Mouse (Mus musculus) limb, embryonic 10.5 days (tissue): ENCODE measurements around the gene Hist1h4h. TPM values are rescaled to one million over a fixed set of nuclear protein-coding genes. Genes with fewer than 3 reads are reported as not detected.
"Not testable (repeated sequence)": the region's sequence is repeated elsewhere in the genome, so short reads cannot be mapped to it uniquely, and the experiment has no call there.

ENCODE experiments used
- DNase-seq: peaks from one replicate; pipeline ENCODE4 v3.0.0-alpha.2; 2017; ENCODE audit warnings: low spot score
- H3K27ac ChIP-seq: fragments of 300-500 bp; sonication (generic); 2 replicates; pipeline ENCODE4 v1.5.1; 2016; ENCODE audit warnings: mild to moderate bottlenecking
- H3K27me3 ChIP-seq: fragments of 300-500 bp; sonication (generic); 2 replicates; pipeline ENCODE4 v1.6.1; 2016; ENCODE audit warnings: low read depth, mild to moderate bottlenecking; ENCODE audit not compliant: poor library complexity, severe bottlenecking
- H3K36me3 ChIP-seq: fragments of 300-500 bp; sonication (generic); 2 replicates; pipeline ENCODE4 v1.6.1; 2016; ENCODE audit warnings: mild to moderate bottlenecking, moderate library complexity
- H3K4me1 ChIP-seq: fragments of 300-500 bp; sonication (generic); 2 replicates; pipeline ENCODE4 v1.6.1; 2016
- H3K4me3 ChIP-seq: fragments of 300-500 bp; sonication (generic); 2 replicates; pipeline ENCODE4 v1.5.1; 2016; ENCODE audit warnings: mild to moderate bottlenecking, moderate library complexity
- H3K9me3 ChIP-seq: fragments of 300-500 bp; sonication (generic); replicated peaks from 2 replicates; pipeline ENCODE4 v1.6.1; 2016; ENCODE audit warnings: mild to moderate bottlenecking
- WGBS: fragments of 180-500 bp; shearing (Covaris S2); methylation state at CpG from one replicate; pipeline ENCODE4 v1.1.7; 2016; 5-methylcytosine and 5-hydroxymethylcytosine counted together
- polyA plus RNA-seq: library from polyadenylated mRNA; unstranded; fragments of >200 nt; fragmentation: Nextera tagmentation; extraction: Ambion mirVana; gene quantifications from 2 replicates; pipeline ENCODE4 v1.2.1, GENCODE M21; 2016

The Hist1h4h gene
- polyA plus RNA-seq, 1 experiment from 2014 or later = 2.4 TPM

GRCm38 (mm10) chr13:23572218-23573033 is 41.6 kb downstream of the Hist1h4h start:
- no peak for DNase-seq
- H3K36me3 ChIP-seq = no peaks in the 10 kb centered on the region
- peak overlapping the region; percentile 54 for H3K4me3 ChIP-seq
- 47% methylated on average over 2 of the region's 2 CpGs for WGBS
- H3K27me3 ChIP-seq = no peaks in the 10 kb centered on the region
- peaks cover 26% of the 10 kb centered on the region for H3K4me1 ChIP-seq
- H3K9me3 ChIP-seq = no peaks in the 10 kb centered on the region
- H3K27ac ChIP-seq = peak overlapping the region; percentile 89

- Histone ChIP-seq H3K27ac (peak overlapping the region; percentile 89), H3K4me3 (peak overlapping the region; percentile 54), H3K4me1 (peaks cover 26% of the 10 kb centered on the region)
- 15% methylated on average over 20 of the region's 20 CpGs for WGBS
- H3K9me3 ChIP-seq, H3K27me3 ChIP-seq, DNase-seq, H3K36me3 ChIP-seq: not testable (repeated sequence)
These were observed 42.4 kb downstream of the Hist1h4h start for GRCm38 (mm10) chr13:23573034-23573897.

GRCm38 (mm10) chr13:23573898-23574524 is 43.2 kb downstream of the Hist1h4h start, which contains the start of the genes Hist1h2bf and Hist1h2ad:
TSS of gene Hist1h2bf (minus strand) at chr13:23574196.
TSS of gene Hist1h2ad (plus strand) at chr13:23574381.
- Histone ChIP-seq H3K27ac (peak within 1 kb of the TSS; percentile 91), H3K4me3 (peak within 1 kb of the TSS; percentile 56), H3K4me1 (peaks cover 26% of the 10 kb centered on the region)
- H3K36me3 ChIP-seq, H3K9me3 ChIP-seq, H3K27me3 ChIP-seq: not testable (repeated sequence)
- peak; percentile 84 for DNase-seq
- WGBS = 1% methylated on average over 42 of the region's 42 CpGs

DNA sequence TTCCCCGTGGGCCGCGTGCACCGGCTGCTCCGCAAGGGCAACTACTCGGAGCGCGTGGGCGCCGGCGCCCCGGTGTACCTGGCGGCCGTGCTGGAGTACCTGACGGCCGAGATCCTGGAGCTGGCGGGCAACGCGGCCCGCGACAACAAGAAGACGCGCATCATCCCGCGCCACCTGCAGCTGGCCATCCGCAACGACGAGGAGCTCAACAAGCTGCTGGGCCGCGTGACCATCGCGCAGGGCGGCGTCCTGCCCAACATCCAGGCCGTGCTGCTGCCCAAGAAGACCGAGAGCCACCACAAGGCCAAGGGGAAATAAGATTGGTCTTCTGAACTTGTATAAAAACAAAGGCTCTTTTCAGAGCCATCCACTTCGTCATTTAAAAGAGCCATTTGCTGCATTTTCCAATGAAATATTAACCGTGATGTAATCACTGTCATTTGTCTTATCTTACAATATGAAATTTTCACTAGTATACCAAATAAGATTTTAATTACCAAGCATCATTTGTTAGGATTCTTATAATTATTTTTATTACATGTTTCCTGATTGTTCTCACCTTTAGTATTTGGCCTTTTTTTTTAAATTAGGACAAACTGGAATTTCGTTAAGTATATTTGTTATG is 43.8 kb downstream of the Hist1h4h start:
- not testable (repeated sequence) for H3K27me3 ChIP-seq, H3K9me3 ChIP-seq, H3K36me3 ChIP-seq, DNase-seq
- under 1% methylated on average over 10 of the region's 39 CpGs for WGBS
- peak overlapping the region; percentile 91 for H3K27ac ChIP-seq
- H3K4me1 ChIP-seq = peaks cover 26% of the 10 kb centered on the region
- H3K4me3 ChIP-seq = peak overlapping the region; percentile 56

- H3K4me3 ChIP-seq = peak within 1 kb of the TSS; percentile 56
- peak within 1 kb of the TSS; percentile 91 for H3K27ac ChIP-seq
- peaks cover 23% of the 10 kb centered on the region for H3K4me1 ChIP-seq
- no peaks in the 10 kb centered on the region for H3K27me3 ChIP-seq
- DNase-seq = no peak
- H3K9me3 ChIP-seq = no peaks in the 10 kb centered on the region
- no peaks in the 10 kb centered on the region for H3K36me3 ChIP-seq
- under 1% methylated on average over 18 of the region's 18 CpGs for WGBS
These were observed 44.5 kb downstream of the Hist1h4h start, which contains the start of gene Hist1h3d for GRCm38 (mm10) chr13:23575271-23575851. TSS of gene Hist1h3d (plus strand) at chr13:23575763.

- H3K4me3 ChIP-seq = peak overlapping the region; percentile 56
- WGBS = 2% methylated on average over 8 of the region's 40 CpGs
- peak overlapping the region; percentile 91 for H3K27ac ChIP-seq
- H3K4me1 ChIP-seq = peaks cover 28% of the 10 kb centered on the region
- not testable (repeated sequence) for DNase-seq, H3K27me3 ChIP-seq, H3K36me3 ChIP-seq, H3K9me3 ChIP-seq
These were observed 45.0 kb downstream of the Hist1h4h start for GRCm38 (mm10) chr13:23575864-23576313.

GRCm38 (mm10) chr13:23576351-23576881 is 45.6 kb downstream of the Hist1h4h start:
- H3K36me3 ChIP-seq = no peaks in the 10 kb centered on the region
- H3K27ac ChIP-seq = peak overlapping the region; percentile 91
- no peaks in the 10 kb centered on the region for H3K27me3 ChIP-seq
- no peaks in the 10 kb centered on the region for H3K9me3 ChIP-seq
- peak; percentile 61 for DNase-seq
- peak overlapping the region; percentile 56 for H3K4me3 ChIP-seq
- H3K4me1 ChIP-seq = peaks cover 31% of the 10 kb centered on the region
- 5% methylated on average over 7 of the region's 7 CpGs for whole genome bisulfite sequencing

- H3K4me1 ChIP-seq = peaks cover 31% of the 10 kb centered on the region
- H3K27me3 ChIP-seq = no peaks in the 10 kb centered on the region
- no peak for DNase-seq
- H3K9me3 ChIP-seq = no peaks in the 10 kb centered on the region
- H3K36me3 ChIP-seq = no peaks in the 10 kb centered on the region
- WGBS = 57% methylated on average over 6 of the region's 6 CpGs
- peak overlapping the region; percentile 91 for H3K27ac ChIP-seq
- peak overlapping the region; percentile 56 for H3K4me3 ChIP-seq
These were observed 46.2 kb downstream of the Hist1h4h start for GRCm38 (mm10) chr13:23576906-23577639.

DNA sequence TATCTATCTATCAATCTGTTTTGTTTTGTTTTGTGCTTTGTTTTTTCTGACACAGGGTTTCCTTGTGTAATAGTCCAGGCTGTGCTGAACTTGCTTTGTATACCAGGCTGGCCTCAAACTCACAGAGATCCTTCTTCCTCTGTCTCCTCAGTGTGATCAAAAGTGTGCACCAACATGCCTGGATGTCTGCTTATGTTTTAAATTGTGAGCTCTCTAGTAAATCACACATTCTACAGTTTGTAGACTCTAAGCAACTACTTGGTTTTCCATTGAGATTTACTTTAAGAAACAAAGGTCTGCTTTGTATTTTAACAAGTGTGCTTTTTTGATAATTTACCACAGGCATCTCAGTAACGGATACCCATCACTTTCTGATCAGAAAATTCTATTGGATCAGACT is 47.0 kb downstream of the Hist1h4h start:
- H3K4me1 ChIP-seq = peaks cover 30% of the 10 kb centered on the region
- H3K9me3 ChIP-seq = no peaks in the 10 kb centered on the region
- H3K27ac ChIP-seq = peak overlapping the region; percentile 91
- 88% methylated on average over 1 of the region's 1 CpGs for WGBS
- no peak overlapping the region for H3K4me3 ChIP-seq
- no peak for DNase-seq
- no peaks in the 10 kb centered on the region for H3K36me3 ChIP-seq
- H3K27me3 ChIP-seq = no peaks in the 10 kb centered on the region
